In genomic region chr11:75016309-75016860, GRCm38 (mm10) we compare ENCODE assay signal across 12 mouse cellular contexts.
A peak's percentile ranks its signal among the peaks of the same experiment; 100 is the strongest.
DNase-seq lines count a peak whose midpoint lies in the region; ATAC-seq and TF ChIP-seq lines count a peak whose summit lies in the region.
"Had no signal": no experiment of that assay in that cellular context is flagged by ENCODE, and none has a peak within 500 bp of the region (broad histone marks: within the 10 kb centered on the region; RNA-seq: fewer than 3 reads in every experiment).

No protein-coding gene starts in this region.

- 72% methylated on average over 5 of the region's 5 CpGs for WGBS in kidney, postnatal 0 days
- 82% methylated on average over 5 of the region's 5 CpGs for WGBS in kidney, embryonic 14.5 days
- WGBS in embryonic facial prominence, embryonic 14.5 days: 58% methylated on average over 5 of the region's 5 CpGs
- 89% methylated on average over 5 of the region's 5 CpGs for WGBS in neural tube, embryonic 15.5 days
- WGBS in forebrain, embryonic 16.5 days: 90% methylated on average over 5 of the region's 5 CpGs

- H3K4me1 ChIP-seq in kidney, postnatal 0 days (replicated peaks; ENCODE audit: insufficient read depth, low read length): peaks cover 10% of the 10 kb centered on the region; the same call in 1 of the 2 replicates
- H3K4me1 ChIP-seq in kidney, embryonic 14.5 days (ENCODE audit: control insufficient read depth, insufficient read depth, low read length): peaks cover 24% of the 10 kb centered on the region; the same call in 1 of the 2 replicates
- peaks cover 45% of the 10 kb centered on the region for H3K4me1 ChIP-seq in embryonic facial prominence, embryonic 14.5 days (ENCODE audit: control insufficient read depth, insufficient read depth, low read length)
- peaks cover 41% of the 10 kb centered on the region for H3K4me1 ChIP-seq in neural tube, embryonic 15.5 days
- H3K4me1 ChIP-seq in forebrain, embryonic 16.5 days (replicated peaks; ENCODE audit: control insufficient read depth, insufficient read depth, low read length): peaks cover 19% of the 10 kb centered on the region

- H3K4me2 ChIP-seq in kidney, postnatal 0 days (ENCODE audit: low read length): no peak overlapping the region
- H3K4me2 ChIP-seq in kidney, embryonic 14.5 days (replicated peaks; ENCODE audit: low read depth, low read length): no peak overlapping the region
- H3K4me2 ChIP-seq in embryonic facial prominence, embryonic 14.5 days (ENCODE audit: low read depth, low read length): no peak overlapping the region
- no peak overlapping the region for H3K4me2 ChIP-seq in neural tube, embryonic 15.5 days
- no peak overlapping the region for H3K4me2 ChIP-seq in forebrain, embryonic 16.5 days (ENCODE audit: low read length)
- H3K4me2 ChIP-seq: hindbrain, embryonic 14.5 days; liver, embryonic 11.5 days had no signal

- no peak for ATAC-seq in kidney, postnatal 0 days (replicated peaks; ENCODE audit: low FRiP score, low read depth)
- no peak for ATAC-seq in kidney, embryonic 14.5 days (ENCODE audit: low FRiP score, low TSS enrichment)
- ATAC-seq in embryonic facial prominence, embryonic 14.5 days (ENCODE audit: low read depth): no peak
- no peak for ATAC-seq in neural tube, embryonic 15.5 days (ENCODE audit: low FRiP score)
- ATAC-seq in forebrain, embryonic 16.5 days: no peak

- DNase-seq in gastrocnemius, adult 2 months: no peak
- no peak for DNase-seq in gastrocnemius, postnatal 36 days
- no peak for DNase-seq in kidney, postnatal 0 days (ENCODE audit: low spot score)
- DNase-seq in embryonic facial prominence, embryonic 14.5 days (ENCODE audit: low spot score): peak; percentile 40
- DNase-seq in cerebellum, postnatal 10 days: no peak
- DNase-seq: adrenal gland, adult 8-10 months; thymus, postnatal 14 days had no signal

- no peak for TF ChIP-seq CTCF in gastrocnemius, adult 2 months (IDR thresholded peaks at IDR 0.05)
- TF ChIP-seq CTCF in kidney, postnatal 0 days (IDR thresholded peaks at IDR 0.05; ENCODE audit: low read depth): no peak

- no peaks in the 10 kb centered on the region for H3K36me3 ChIP-seq in kidney, postnatal 0 days (ENCODE audit: insufficient read depth, low read length)
- no peaks in the 10 kb centered on the region for H3K36me3 ChIP-seq in kidney, embryonic 14.5 days (ENCODE audit: control insufficient read depth, insufficient read depth, low read length)
- no peaks in the 10 kb centered on the region for H3K36me3 ChIP-seq in embryonic facial prominence, embryonic 14.5 days (ENCODE audit: control insufficient read depth, insufficient read depth, low read length)
- H3K36me3 ChIP-seq in neural tube, embryonic 15.5 days: no peaks in the 10 kb centered on the region
- no peaks in the 10 kb centered on the region for H3K36me3 ChIP-seq in forebrain, embryonic 16.5 days (ENCODE audit: control insufficient read depth, insufficient read depth)

- H3K4me3 ChIP-seq in gastrocnemius, adult 2 months: no peak overlapping the region
- no peak overlapping the region for H3K4me3 ChIP-seq in kidney, postnatal 0 days (replicated peaks; ENCODE audit: low read depth, low read length)
- no peak overlapping the region for H3K4me3 ChIP-seq in kidney, embryonic 14.5 days (ENCODE audit: low read length)
- H3K4me3 ChIP-seq in embryonic facial prominence, embryonic 14.5 days (ENCODE audit: low read depth, low read length): no peak overlapping the region
- no peak overlapping the region for H3K4me3 ChIP-seq in neural tube, embryonic 15.5 days (replicated peaks)
- H3K4me3 ChIP-seq in forebrain, embryonic 16.5 days (replicated peaks; ENCODE audit: low read length): no peak overlapping the region

- H3K9me3 ChIP-seq in kidney, postnatal 0 days (replicated peaks; ENCODE audit: low read length): no peaks in the 10 kb centered on the region
- H3K9me3 ChIP-seq in kidney, embryonic 14.5 days (ENCODE audit: control insufficient read depth, low read length): no peaks in the 10 kb centered on the region
- H3K9me3 ChIP-seq in embryonic facial prominence, embryonic 14.5 days (ENCODE audit: control insufficient read depth, low read length): no peaks in the 10 kb centered on the region
- no peaks in the 10 kb centered on the region for H3K9me3 ChIP-seq in neural tube, embryonic 15.5 days (replicated peaks)
- H3K9me3 ChIP-seq in forebrain, embryonic 16.5 days (ENCODE audit: control insufficient read depth, low read length): no peaks in the 10 kb centered on the region

- no peaks in the 10 kb centered on the region for H3K27me3 ChIP-seq in kidney, postnatal 0 days (ENCODE audit: insufficient read depth, low read length)
- no peaks in the 10 kb centered on the region for H3K27me3 ChIP-seq in kidney, embryonic 14.5 days (ENCODE audit: control insufficient read depth, insufficient read depth, low read length)
- H3K27me3 ChIP-seq in embryonic facial prominence, embryonic 14.5 days (replicated peaks; ENCODE audit: control insufficient read depth, insufficient read depth, low read length): no peaks in the 10 kb centered on the region
- H3K27me3 ChIP-seq in neural tube, embryonic 15.5 days (replicated peaks): no peaks in the 10 kb centered on the region
- H3K27me3 ChIP-seq in forebrain, embryonic 16.5 days (replicated peaks; ENCODE audit: control insufficient read depth, insufficient read depth, low read length): no peaks in the 10 kb centered on the region

- H3K9ac ChIP-seq in kidney, postnatal 0 days (ENCODE audit: low read depth, low read length): no peak overlapping the region
- no peak overlapping the region for H3K9ac ChIP-seq in kidney, embryonic 14.5 days (ENCODE audit: low read depth, low read length)
- H3K9ac ChIP-seq in embryonic facial prominence, embryonic 14.5 days (ENCODE audit: low read depth, low read length): no peak overlapping the region
- no peak overlapping the region for H3K9ac ChIP-seq in neural tube, embryonic 15.5 days (replicated peaks)
- H3K9ac ChIP-seq in forebrain, embryonic 16.5 days (replicated peaks; ENCODE audit: low read depth, low read length): no peak overlapping the region
- H3K9ac ChIP-seq: hindbrain, embryonic 14.5 days had no signal

- peak overlapping the region; percentile 87 for H3K27ac ChIP-seq in gastrocnemius, adult 2 months
- H3K27ac ChIP-seq in kidney, postnatal 0 days: 0 out of 2 replicates have a peak overlapping the region, but pooled peaks have one; percentile 9
- H3K27ac ChIP-seq in kidney, embryonic 14.5 days (ENCODE audit: low read depth, low read length): no peak overlapping the region
- H3K27ac ChIP-seq in embryonic facial prominence, embryonic 14.5 days (replicated peaks; ENCODE audit: low read depth, low read length): peak overlapping the region; percentile 91
- 0 out of 2 replicates have a peak overlapping the region, but pooled peaks have one; percentile 28 for H3K27ac ChIP-seq in neural tube, embryonic 15.5 days (replicated peaks)
- no peak overlapping the region for H3K27ac ChIP-seq in forebrain, embryonic 16.5 days (ENCODE audit: low read length)
- H3K27ac ChIP-seq: hindbrain, embryonic 14.5 days had no signal

- intact Hi-C loops in gastrocnemius, adult 2 months (cut with DNase I): no loop called here
- intact Hi-C loops in gastrocnemius, postnatal 36 days (cut with DNase I): no loop called here

Comparison
In these comparisons a context has a peak if more than half of its experiments do, and no peak if none do; other contexts are left out.
1. H3K27ac ChIP-seq: peak in gastrocnemius, adult 2 months (single experiment), kidney, postnatal 0 days (single experiment), embryonic facial prominence, embryonic 14.5 days (single experiment) and neural tube, embryonic 15.5 days (single experiment); none in kidney, embryonic 14.5 days (single experiment) and forebrain, embryonic 16.5 days (single experiment).